Mouse (Mus musculus): Measurements from ENCODE around the gene Nfkbil1. TPM values are rescaled to one million over a fixed set of nuclear protein-coding genes. Genes with fewer than 3 reads are reported as not detected.

Nfkbil1 gene
- polyA plus RNA-seq, 1 experiment from 2014 or later: 5.7 TPM

DNA sequence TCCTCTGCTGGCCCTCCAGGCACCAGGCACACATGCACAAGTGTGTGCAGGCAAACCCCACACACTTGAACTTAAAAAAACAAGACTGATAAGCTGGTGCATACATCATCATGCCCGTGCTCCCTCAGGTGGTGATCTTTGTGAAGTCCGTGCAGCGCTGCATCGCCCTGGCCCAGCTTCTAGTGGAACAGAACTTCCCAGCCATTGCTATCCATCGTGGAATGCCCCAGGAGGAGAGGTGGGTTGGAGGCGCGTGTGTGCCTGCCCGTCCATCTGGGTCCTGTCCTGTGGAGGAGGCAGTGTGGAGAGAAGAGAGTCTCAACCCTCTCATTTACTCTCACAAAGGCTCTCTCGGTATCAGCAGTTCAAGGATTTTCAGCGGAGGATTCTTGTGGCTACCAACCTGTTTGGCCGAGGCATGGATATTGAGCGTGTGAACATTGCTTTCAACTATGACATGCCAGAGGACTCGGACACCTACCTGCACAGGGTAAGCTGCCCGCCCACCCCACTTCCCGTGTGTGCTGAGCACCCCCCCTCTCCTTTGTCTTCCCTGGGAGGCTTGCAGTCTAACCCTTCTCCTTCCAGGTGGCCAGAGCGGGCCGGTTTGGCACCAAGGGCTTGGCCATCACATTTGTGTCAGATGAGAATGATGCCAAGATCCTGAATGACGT is 17.2 kb upstream of the Nfkbil1 start:
- H3K27ac ChIP-seq: no peak overlapping the region
- no peak overlapping the region for H3K4me2 ChIP-seq
- H3K4me3 ChIP-seq: no peak overlapping the region
- 0 out of 2 replicates have a peak, but pooled peaks cover 6% of the 10 kb centered on the region for H3K27me3 ChIP-seq (replicated peaks)
- H3K4me1 ChIP-seq: peaks cover 9% of the 10 kb centered on the region
- ATAC-seq: no peak
- H3K9ac ChIP-seq: no peak overlapping the region
- H3K36me3 ChIP-seq: peaks cover 66% of the 10 kb centered on the region
- WGBS (ENCODE audit: insufficient replicate concordance): 81% methylated on average over 18 of the region's 18 CpGs
- no peaks in the 10 kb centered on the region for H3K9me3 ChIP-seq (replicated peaks)

DNA sequence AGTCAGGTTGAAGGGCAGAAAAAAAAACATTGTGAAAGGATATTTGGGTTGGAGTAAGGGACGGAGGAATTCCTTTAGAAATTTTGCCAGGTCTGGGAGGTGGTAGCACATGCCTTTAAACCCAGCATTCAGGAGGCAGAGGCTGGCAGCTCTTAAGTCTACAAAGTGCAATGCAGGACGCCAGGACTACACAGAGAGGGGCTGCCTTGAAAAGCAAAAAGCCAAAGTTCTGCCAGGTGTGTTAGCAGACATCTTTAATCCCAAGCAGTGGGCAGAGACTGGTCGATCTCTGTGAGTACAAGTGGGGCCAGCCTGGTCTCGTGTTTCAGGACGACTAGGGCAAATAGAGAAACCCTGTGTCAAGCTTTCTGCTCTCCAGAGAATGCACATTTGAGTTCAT is 16.4 kb upstream of the Nfkbil1 start:
- Histone ChIP-seq H3K9ac (no peak overlapping the region), H3K27ac (no peak overlapping the region), H3K4me2 (no peak overlapping the region), H3K36me3 (peaks cover 74% of the 10 kb centered on the region), H3K9me3 (replicated peaks) (no peaks in the 10 kb centered on the region), H3K4me1 (peaks cover 3% of the 10 kb centered on the region; the same call in 1 of the 2 replicates), H3K4me3 (no peak overlapping the region), H3K27me3 (replicated peaks) (0 out of 2 replicates have a peak, but pooled peaks cover 6% of the 10 kb centered on the region)
- no peak for ATAC-seq
- 81% methylated on average over 5 of the region's 5 CpGs for WGBS (ENCODE audit: insufficient replicate concordance)

DNA sequence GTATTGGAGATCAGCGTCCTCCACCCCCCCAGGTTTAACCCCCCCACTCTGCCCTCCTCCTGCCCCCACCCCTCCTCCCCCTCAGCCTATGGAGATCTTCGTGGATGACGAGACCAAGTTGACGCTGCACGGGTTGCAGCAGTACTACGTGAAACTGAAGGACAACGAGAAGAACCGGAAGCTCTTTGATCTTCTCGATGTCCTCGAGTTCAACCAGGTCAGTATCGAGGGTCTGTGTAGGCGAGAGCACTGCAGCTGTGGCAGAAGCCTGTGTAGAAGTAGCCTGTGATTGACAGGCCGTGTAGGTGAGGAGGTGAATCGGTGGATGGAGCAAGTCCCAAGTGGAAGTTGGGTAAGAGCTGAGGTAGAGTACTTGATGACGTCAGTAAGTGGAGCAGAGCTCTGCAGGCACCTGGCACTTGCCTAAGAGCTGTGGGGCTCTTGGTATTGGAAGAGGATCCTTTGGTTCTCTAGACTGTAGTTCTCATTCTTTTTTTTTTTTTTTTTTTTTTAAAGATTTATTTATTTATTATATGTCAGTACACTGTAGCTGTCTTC is 15.6 kb upstream of the Nfkbil1 start:
- H3K4me1 ChIP-seq: peaks cover 10% of the 10 kb centered on the region
- no peak overlapping the region for H3K4me3 ChIP-seq
- peaks cover 82% of the 10 kb centered on the region for H3K36me3 ChIP-seq
- no peak overlapping the region for H3K9ac ChIP-seq
- WGBS (ENCODE audit: insufficient replicate concordance): 79% methylated on average over 15 of the region's 15 CpGs
- 0 out of 2 replicates have a peak, but pooled peaks cover 1% of the 10 kb centered on the region for H3K27me3 ChIP-seq (replicated peaks)
- ATAC-seq: no peak
- no peaks in the 10 kb centered on the region for H3K9me3 ChIP-seq (replicated peaks)
- H3K4me2 ChIP-seq: no peak overlapping the region
- H3K27ac ChIP-seq: no peak overlapping the region

- ATAC-seq: no peak
- no peaks in the 10 kb centered on the region for H3K9me3 ChIP-seq (replicated peaks)
- H3K4me2 ChIP-seq: no peak overlapping the region
- no peak overlapping the region for H3K9ac ChIP-seq
- no peak overlapping the region for H3K4me3 ChIP-seq
- H3K27me3 ChIP-seq (replicated peaks): no peaks in the 10 kb centered on the region
- peaks cover 17% of the 10 kb centered on the region for H3K4me1 ChIP-seq
- WGBS (ENCODE audit: insufficient replicate concordance): 85% methylated on average over 3 of the region's 3 CpGs
- H3K27ac ChIP-seq: no peak overlapping the region
- peaks cover 89% of the 10 kb centered on the region for H3K36me3 ChIP-seq
Observed at GRCm38 (mm10) chr17:35250348-35251120, 14.9 kb upstream of the Nfkbil1 start.

GRCm38 (mm10) chr17:35249451-35250197 is 14.0 kb upstream of the Nfkbil1 start:
- Histone ChIP-seq H3K4me1 (peaks cover 26% of the 10 kb centered on the region), H3K27me3 (replicated peaks) (no peaks in the 10 kb centered on the region), H3K27ac (no peak overlapping the region), H3K4me3 (no peak overlapping the region), H3K9ac (no peak overlapping the region), H3K36me3 (peaks cover 98% of the 10 kb centered on the region), H3K4me2 (no peak overlapping the region), H3K9me3 (replicated peaks) (no peaks in the 10 kb centered on the region)
- 84% methylated on average over 19 of the region's 19 CpGs for WGBS (ENCODE audit: insufficient replicate concordance)
- ATAC-seq: no peak

DNA sequence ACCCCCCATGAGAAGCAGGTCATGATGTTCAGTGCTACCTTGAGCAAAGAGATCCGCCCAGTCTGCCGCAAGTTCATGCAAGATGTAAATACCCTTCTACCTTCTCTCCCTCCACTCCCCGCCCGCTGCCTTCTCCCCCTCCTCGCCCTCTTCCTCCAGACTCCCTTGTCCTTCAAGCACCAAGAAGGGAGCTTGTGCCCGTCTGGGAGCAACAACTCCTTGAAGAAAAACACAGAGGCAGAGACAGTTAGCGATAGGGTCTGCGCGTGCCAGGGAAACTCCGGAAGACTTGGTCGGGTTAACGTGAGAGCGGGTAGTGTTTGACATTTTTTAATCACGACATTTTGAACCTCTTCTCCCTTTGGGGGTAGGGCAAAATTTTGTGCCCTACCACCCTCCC is 13.4 kb upstream of the Nfkbil1 start:
- Histone ChIP-seq H3K36me3 (peaks cover 99% of the 10 kb centered on the region), H3K4me1 (peaks cover 32% of the 10 kb centered on the region), H3K27me3 (replicated peaks) (no peaks in the 10 kb centered on the region), H3K9me3 (replicated peaks) (no peaks in the 10 kb centered on the region), H3K9ac (no peak overlapping the region), H3K4me3 (no peak overlapping the region), H3K4me2 (no peak overlapping the region), H3K27ac (no peak overlapping the region)
- WGBS (ENCODE audit: insufficient replicate concordance): 89% methylated on average over 14 of the region's 14 CpGs
- ATAC-seq: no peak

DNA sequence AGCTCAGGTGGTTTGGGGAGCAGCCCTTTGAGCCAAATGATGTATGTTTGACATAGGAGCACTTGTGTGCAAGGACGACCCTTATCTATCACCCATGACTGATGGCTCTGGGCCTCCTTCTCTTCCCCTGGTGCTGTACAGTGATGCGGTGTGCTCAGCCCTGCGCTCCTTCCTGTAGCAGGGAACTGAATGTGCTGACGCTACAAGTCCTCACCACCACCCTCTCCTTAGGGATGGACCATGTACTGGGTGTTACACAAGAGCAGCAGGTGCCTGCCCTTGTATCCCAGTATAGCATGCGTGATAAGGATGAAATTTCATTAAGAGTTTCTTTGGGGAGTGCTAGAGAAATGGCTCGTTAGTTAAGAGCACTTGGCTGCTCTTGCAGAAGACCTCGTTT is 11.6 kb upstream of the Nfkbil1 start:
- H3K4me1 ChIP-seq: peaks cover 44% of the 10 kb centered on the region
- no peaks in the 10 kb centered on the region for H3K9me3 ChIP-seq (replicated peaks)
- H3K4me2 ChIP-seq: no peak overlapping the region
- H3K4me3 ChIP-seq: no peak overlapping the region
- no peak overlapping the region for H3K27ac ChIP-seq
- peaks cover 91% of the 10 kb centered on the region for H3K36me3 ChIP-seq
- no peak for ATAC-seq
- WGBS (ENCODE audit: insufficient replicate concordance): 77% methylated on average over 7 of the region's 7 CpGs
- H3K27me3 ChIP-seq (replicated peaks): no peaks in the 10 kb centered on the region
- no peak overlapping the region for H3K9ac ChIP-seq

DNA sequence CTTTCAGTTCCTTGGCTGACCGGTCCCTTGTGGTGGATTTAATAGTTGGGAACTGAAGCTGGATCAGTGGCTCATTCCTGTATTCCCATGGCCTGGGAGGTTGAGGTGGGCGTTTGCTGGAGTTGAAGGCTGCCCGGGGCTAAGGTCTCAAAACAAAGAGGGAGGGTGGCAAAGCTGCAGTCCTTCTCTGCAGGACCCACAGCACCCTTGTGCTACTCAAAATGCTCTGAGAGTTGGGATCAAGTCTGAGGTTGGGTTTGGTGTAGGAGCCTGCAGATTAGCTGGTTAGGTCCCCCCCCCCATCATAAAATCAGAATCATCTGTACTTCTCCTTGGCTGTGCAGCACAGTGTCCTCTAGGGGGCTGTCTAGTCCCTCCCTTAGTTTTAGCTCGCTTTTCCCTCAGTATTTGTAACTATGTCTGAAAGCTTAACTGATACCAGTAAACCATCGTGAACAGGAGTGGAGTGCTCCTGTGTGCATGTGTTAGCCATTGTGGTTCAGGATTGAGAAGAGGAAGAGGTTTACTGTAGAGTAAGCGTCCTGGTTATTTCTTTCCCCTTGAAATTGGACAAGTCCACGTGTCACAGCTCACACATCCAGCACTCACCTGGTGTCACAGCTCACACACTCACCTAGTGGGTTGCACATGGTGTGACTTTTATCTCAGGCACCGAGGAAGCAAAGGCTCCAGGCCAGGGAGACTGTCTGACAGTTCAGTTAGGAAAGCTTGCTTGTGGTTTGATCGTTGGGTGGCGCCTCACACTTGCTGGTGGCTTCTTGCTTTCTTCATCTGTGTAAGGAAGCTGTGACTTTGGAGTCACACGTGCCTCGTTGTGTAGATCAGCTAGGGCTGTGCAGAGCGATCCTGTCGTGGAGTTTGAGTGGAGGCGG is 10.4 kb upstream of the Nfkbil1 start:
- Histone ChIP-seq H3K4me2 (peak overlapping the region; percentile 91; the same call in 1 of the 2 replicates), H3K4me3 (no peak overlapping the region), H3K9ac (no peak overlapping the region; the same call in 1 of the 2 replicates), H3K27ac (0 out of 2 replicates have a peak overlapping the region, but pooled peaks have one; percentile 6), H3K4me1 (peaks cover 46% of the 10 kb centered on the region), H3K9me3 (replicated peaks) (no peaks in the 10 kb centered on the region), H3K27me3 (replicated peaks) (no peaks in the 10 kb centered on the region), H3K36me3 (peaks cover 80% of the 10 kb centered on the region)
- WGBS (ENCODE audit: insufficient replicate concordance): 78% methylated on average over 15 of the region's 15 CpGs
- ATAC-seq: no peak

- peak overlapping the region; percentile 91 for H3K4me2 ChIP-seq
- H3K9me3 ChIP-seq (replicated peaks): no peaks in the 10 kb centered on the region
- H3K27me3 ChIP-seq (replicated peaks): no peaks in the 10 kb centered on the region
- no peak overlapping the region for H3K27ac ChIP-seq
- H3K9ac ChIP-seq: peak overlapping the region; percentile 95; the same call in 1 of the 2 replicates
- ATAC-seq: no peak
- WGBS (ENCODE audit: insufficient replicate concordance): 70% methylated on average over 2 of the region's 2 CpGs
- H3K4me1 ChIP-seq: peaks cover 56% of the 10 kb centered on the region
- H3K36me3 ChIP-seq: peaks cover 71% of the 10 kb centered on the region
- peak overlapping the region; percentile 88 for H3K4me3 ChIP-seq
Observed at GRCm38 (mm10) chr17:35244999-35245398, 9.4 kb upstream of the Nfkbil1 start.

- Histone ChIP-seq H3K9ac (peak overlapping the region; percentile 95), H3K4me3 (peak overlapping the region; percentile 88), H3K4me1 (peaks cover 60% of the 10 kb centered on the region), H3K36me3 (peaks cover 51% of the 10 kb centered on the region), H3K9me3 (replicated peaks) (no peaks in the 10 kb centered on the region), H3K27ac (peak overlapping the region; percentile 94), H3K27me3 (replicated peaks) (no peaks in the 10 kb centered on the region), H3K4me2 (peak overlapping the region; percentile 91)
- no peak for ATAC-seq
- WGBS (ENCODE audit: insufficient replicate concordance): 10% methylated on average over 16 of the region's 16 CpGs
Observed at GRCm38 (mm10) chr17:35243086-35243485, 7.5 kb upstream of the Nfkbil1 start.

Data from liver, embryonic 12.5 days (tissue).